Mouse (Mus musculus) liver, embryonic 14.5 days (tissue): ENCODE measurements at regions not wholly inside any gene's neighbourhood (a gene's known extent, or its start where the extent isn't known, plus 50 kb on each side); places are given as distances from the start of the nearest gene placed in this dataset.

Experiments used
- CTCF ChIP-seq: IDR thresholded peaks from 2 replicates; pipeline ENCODE4 v1.5.1; 2016; ENCODE audit warnings: antibody characterized with exemption, low read depth, control low read depth
- EP300 ChIP-seq: IDR thresholded peaks from 2 replicates; pipeline ENCODE4 v1.6.1; 2016; ENCODE audit warnings: antibody characterized with exemption, low read depth

DNA sequence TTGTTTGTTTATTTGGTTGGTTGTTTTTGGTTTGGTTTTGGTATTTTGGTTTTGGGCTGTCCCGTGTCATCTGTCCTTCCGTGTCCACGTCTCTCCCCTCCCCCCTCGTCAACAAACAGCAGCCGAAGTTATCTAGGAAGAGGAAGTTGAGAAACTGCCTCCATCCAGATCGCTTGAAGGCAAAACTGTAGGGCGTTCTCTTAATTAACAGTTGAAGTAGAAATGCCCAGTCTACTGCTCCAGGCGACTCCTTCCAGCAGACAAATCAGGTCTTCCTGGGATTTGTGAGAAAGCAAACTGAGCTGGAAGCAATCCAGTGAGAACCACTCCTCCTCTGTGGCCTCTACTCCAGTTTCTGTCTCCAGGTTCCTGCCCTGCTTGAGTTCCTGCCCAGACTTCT lies 60.8 kb downstream of the Gm47996 start:
- TF ChIP-seq CTCF (no peak), EP300 (no peak)
